Mouse (Mus musculus) forebrain, embryonic 12.5 days (tissue): Measurements from ENCODE around the gene Tnni1. TPM values are rescaled to one million over a fixed set of nuclear protein-coding genes. Genes with fewer than 3 reads are reported as not detected.

Experiments used
- ATAC-seq: fragments of 200-750 bp; cut with Nextera tagmentation; 2 replicates; pipeline ENCODE4 v1.8.0; 2017; ENCODE audit warnings: moderate TSS enrichment; ENCODE audit not compliant: low FRiP score
- H3K27ac ChIP-seq: fragments of 300-500 bp; sonication (generic); 2 replicates; pipeline ENCODE4 v1.5.1; 2016; ENCODE audit warnings: mild to moderate bottlenecking
- H3K27me3 ChIP-seq: fragments of 300-500 bp; sonication (generic); 2 replicates; pipeline ENCODE4 v1.6.1; 2016; ENCODE audit warnings: mild to moderate bottlenecking
- H3K36me3 ChIP-seq: fragments of 300-500 bp; sonication (generic); replicated peaks from 2 replicates; pipeline ENCODE4 v1.6.1; 2016; ENCODE audit warnings: mild to moderate bottlenecking
- H3K4me1 ChIP-seq: fragments of 300-500 bp; sonication (generic); 2 replicates; pipeline ENCODE4 v1.6.1; 2016
- H3K4me2 ChIP-seq: fragments of 300-500 bp; sonication (generic); 2 replicates; pipeline ENCODE4 v1.6.1; 2016; ENCODE audit warnings: mild to moderate bottlenecking, moderate library complexity
- H3K4me3 ChIP-seq: fragments of 300-500 bp; sonication (generic); replicated peaks from 2 replicates; pipeline ENCODE4 v1.5.1; 2016; ENCODE audit warnings: mild to moderate bottlenecking
- H3K9ac ChIP-seq: fragments of 300-500 bp; sonication (generic); 2 replicates; pipeline ENCODE4 v1.6.1; 2016; ENCODE audit warnings: mild to moderate bottlenecking
- H3K9me3 ChIP-seq: fragments of 300-500 bp; sonication (generic); 2 replicates; pipeline ENCODE4 v1.6.1; 2016
- WGBS: fragments of 180-500 bp; shearing (Covaris S2); methylation state at CpG from one replicate; pipeline ENCODE4 v1.1.7; 2016; 5-methylcytosine and 5-hydroxymethylcytosine counted together
- polyA plus RNA-seq: library from polyadenylated mRNA; unstranded; fragments of >200 nt; fragmentation: Nextera tagmentation; extraction: Ambion mirVana; gene quantifications from 2 replicates; pipeline ENCODE4 v1.2.1, GENCODE M21; 2016

Tnni1 gene
- polyA plus RNA-seq, 1 experiment from 2014 or later = 1.4 TPM

DNA sequence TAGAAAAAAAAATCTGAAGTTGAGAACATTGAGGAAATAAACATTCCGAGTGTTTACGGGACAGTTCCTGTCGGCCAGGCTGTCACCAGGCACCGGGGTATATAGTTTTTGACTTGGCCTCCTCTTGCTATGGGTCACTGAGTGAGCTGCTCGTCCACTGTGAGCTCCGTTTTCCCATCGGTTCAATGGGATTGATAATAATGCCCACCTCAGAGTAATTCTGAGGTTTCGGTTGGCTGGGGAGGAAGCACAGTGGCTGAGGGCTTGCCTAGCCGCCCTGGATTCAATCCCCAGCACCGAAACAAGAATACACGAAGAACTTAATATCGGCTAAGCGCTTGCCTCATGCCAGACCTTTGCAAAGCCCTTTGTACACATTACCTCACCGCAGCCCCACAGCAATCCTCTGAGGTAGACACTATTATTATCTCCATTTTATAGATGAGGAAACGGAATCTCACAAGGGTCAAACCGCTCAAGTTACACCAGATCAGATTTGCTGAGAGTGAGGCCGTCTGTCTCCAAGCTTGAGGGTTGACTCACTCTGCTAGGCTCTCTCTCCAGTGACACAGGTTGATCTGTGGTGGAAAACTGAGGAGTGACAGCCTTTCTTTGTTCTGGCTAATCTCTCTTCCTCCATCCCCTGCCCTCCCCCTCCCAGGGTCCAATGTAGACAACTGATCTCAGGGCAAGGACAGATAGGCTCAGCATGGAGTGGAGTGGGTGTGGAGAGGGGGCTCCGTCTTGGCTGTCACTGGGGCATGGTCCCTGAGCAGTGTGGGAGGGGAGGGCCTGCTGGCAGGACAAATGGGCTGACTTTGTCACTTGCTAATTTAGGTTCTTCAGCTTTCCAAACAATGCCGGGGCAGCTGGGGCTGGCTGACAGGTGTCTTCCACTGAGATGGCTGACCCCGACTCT, 15.2 kb downstream of the Tnni1 start:
- no peaks in the 10 kb centered on the region for H3K9me3 ChIP-seq
- H3K27me3 ChIP-seq = peaks cover 43% of the 10 kb centered on the region
- no peaks in the 10 kb centered on the region for H3K36me3 ChIP-seq
- H3K4me1 ChIP-seq = peaks cover 18% of the 10 kb centered on the region
- 48% methylated on average over 20 of the region's 20 CpGs for WGBS
- peak overlapping the region; percentile 48; the same call in 1 of the 2 replicates for H3K4me2 ChIP-seq
- H3K9ac ChIP-seq = no peak overlapping the region
- no peak overlapping the region for H3K27ac ChIP-seq
- H3K4me3 ChIP-seq = no peak overlapping the region
- ATAC-seq = no peak

DNA sequence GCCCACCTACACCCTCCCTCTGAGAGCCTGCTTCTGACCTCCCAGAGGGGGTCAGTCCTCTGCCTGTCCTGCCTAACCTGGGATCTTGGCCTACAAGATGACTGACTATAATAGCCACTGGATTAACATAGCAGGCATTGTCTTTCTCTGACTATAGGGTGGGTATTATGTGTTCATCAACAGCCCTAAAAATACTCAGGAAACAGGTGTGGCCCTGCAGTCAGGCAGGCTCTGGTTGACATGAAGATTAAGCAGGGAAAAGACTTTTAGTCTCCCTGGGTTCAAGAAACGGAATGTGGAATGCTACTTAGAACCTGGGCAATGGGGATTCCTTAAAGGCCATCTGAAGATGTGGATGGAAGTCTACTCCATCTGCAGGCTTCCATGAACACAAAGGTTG, 19.3 kb downstream of the Tnni1 start:
- H3K9ac ChIP-seq = no peak overlapping the region
- WGBS = 74% methylated on average over 1 of the region's 1 CpGs
- ATAC-seq = no peak
- peaks cover 20% of the 10 kb centered on the region; the same call in 1 of the 2 replicates for H3K27me3 ChIP-seq
- H3K27ac ChIP-seq = no peak overlapping the region
- peaks cover 25% of the 10 kb centered on the region for H3K4me1 ChIP-seq
- H3K4me3 ChIP-seq = no peak overlapping the region
- no peaks in the 10 kb centered on the region for H3K9me3 ChIP-seq
- H3K36me3 ChIP-seq = no peaks in the 10 kb centered on the region
- no peak overlapping the region for H3K4me2 ChIP-seq

DNA sequence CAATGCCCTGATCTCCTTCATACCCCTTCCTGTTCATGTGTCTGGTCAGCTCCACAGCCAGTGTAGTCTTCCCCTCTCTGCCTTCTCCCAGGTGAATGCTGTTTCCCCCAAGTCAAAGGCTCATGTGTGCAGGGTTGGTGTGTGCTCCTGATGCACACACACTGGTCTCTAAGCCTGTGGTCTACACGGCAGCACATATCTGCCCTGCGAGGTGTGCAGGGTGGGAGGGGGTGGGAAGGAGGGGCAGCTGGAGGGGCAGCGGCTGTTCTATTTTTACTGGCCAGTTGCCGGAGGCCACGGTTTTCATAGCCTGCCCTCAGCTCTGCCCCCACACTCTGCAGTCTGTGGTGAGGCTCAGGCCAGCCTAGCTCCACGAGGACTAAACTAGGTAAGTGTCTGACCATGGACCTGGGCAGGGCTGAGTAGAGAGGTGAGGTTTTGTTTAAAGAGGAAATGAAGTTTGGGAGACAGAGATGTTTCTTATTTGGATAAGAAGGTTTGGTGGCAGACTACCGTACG, 19.9 kb downstream of the Tnni1 start:
- no peak for ATAC-seq
- Histone ChIP-seq H3K4me3 (no peak overlapping the region), H3K4me1 (peaks cover 19% of the 10 kb centered on the region), H3K9ac (no peak overlapping the region), H3K4me2 (no peak overlapping the region), H3K27me3 (0 out of 2 replicates have a peak, but pooled peaks cover 14% of the 10 kb centered on the region), H3K36me3 (no peaks in the 10 kb centered on the region), H3K9me3 (no peaks in the 10 kb centered on the region), H3K27ac (no peak overlapping the region)
- 66% methylated on average over 8 of the region's 8 CpGs for WGBS

DNA sequence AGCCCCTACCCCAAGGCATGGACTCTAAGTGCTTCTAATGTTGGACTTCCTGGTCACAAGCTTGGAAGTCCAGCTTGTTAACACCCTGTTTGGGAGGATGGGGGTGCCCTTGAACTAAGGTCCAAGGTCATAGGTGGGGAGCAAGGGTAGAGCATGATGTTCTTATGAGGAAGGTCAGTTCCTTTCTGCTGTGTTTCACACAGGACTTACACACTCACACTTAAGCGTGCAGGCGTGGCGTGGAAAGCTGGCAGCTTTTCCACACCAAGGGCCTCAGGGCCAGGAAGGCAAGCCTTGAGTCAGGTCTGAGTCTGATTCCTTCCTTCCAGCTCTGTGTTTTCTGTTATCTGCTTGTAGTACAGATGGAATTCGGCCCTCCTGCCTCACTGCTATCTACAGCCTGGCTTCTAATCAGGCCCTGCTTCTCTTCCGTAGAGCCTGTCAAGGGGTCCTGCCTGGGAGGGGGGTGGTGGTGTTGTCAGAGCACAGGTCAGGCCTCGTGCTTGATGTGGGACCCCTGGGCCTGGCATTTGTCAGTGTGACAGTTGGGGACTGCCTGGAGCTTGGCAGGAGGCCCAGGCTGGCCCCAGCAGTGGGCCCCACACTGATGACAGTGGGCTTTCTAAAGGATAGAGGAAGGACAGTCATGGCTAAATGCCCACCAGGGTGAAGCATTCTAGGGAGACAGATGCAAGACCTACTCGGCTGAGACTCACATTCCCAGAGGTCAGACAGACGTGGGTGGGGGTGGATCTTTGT, 21.1 kb downstream of the Tnni1 start:
- WGBS = 62% methylated on average over 8 of the region's 8 CpGs
- Histone ChIP-seq H3K36me3 (no peaks in the 10 kb centered on the region), H3K9ac (no peak overlapping the region), H3K4me2 (no peak overlapping the region), H3K9me3 (no peaks in the 10 kb centered on the region), H3K27ac (no peak overlapping the region), H3K4me3 (no peak overlapping the region), H3K27me3 (0 out of 2 replicates have a peak, but pooled peaks cover 7% of the 10 kb centered on the region), H3K4me1 (peaks cover 10% of the 10 kb centered on the region)
- no peak for ATAC-seq

DNA sequence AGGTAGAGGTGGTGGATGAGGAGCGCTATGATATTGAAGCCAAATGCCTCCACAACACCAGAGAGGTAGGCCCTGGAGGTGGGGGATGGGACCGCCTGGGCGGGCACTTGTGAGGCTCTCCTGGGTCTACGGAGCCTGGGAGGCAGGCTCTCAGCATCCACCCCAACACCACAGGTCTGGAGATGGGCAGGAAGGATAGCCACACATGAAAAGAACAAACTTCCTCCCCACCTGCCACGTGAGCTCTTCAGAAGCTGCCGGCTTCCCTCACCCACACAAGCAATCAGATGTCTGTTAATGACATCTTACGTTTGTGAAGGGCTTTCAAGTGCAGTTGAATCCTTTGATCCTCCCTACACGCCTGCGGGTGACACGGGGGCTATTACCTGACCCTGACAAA, 28.3 kb downstream of the Tnni1 start:
- Histone ChIP-seq H3K36me3 (no peaks in the 10 kb centered on the region), H3K4me1 (peaks cover 3% of the 10 kb centered on the region; the same call in 1 of the 2 replicates), H3K4me3 (no peak overlapping the region), H3K27ac (no peak overlapping the region), H3K4me2 (no peak overlapping the region), H3K27me3 (peaks cover 8% of the 10 kb centered on the region), H3K9ac (no peak overlapping the region), H3K9me3 (no peaks in the 10 kb centered on the region)
- ATAC-seq = no peak
- 65% methylated on average over 10 of the region's 10 CpGs for WGBS

DNA sequence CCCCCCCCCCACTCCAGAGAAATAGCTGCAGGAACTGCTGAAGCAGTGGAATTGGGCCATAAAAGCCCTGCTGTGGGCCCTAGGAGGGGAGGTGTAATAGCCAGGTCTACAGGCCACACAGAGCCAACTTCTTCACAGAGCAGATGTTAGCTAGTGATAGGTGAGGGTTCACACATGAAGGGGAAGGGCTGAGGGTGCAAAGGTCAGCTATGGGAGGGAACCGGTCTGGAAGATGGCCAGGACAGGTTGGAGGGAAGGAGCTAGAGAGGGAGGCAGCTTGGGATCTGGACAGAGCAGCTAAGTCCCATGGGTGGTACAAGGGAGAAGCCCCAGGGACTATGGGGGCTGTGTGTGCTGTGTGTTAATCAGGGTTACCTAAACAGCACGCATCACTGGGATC, 30.9 kb downstream of the Tnni1 start:
- Histone ChIP-seq H3K9me3 (no peaks in the 10 kb centered on the region), H3K4me3 (no peak overlapping the region), H3K27ac (no peak overlapping the region), H3K4me1 (peaks cover 7% of the 10 kb centered on the region; the same call in 1 of the 2 replicates), H3K36me3 (no peaks in the 10 kb centered on the region), H3K9ac (no peak overlapping the region), H3K27me3 (peaks cover 20% of the 10 kb centered on the region), H3K4me2 (no peak overlapping the region)
- no peak for ATAC-seq
- 87% methylated on average over 2 of the region's 2 CpGs for WGBS

DNA sequence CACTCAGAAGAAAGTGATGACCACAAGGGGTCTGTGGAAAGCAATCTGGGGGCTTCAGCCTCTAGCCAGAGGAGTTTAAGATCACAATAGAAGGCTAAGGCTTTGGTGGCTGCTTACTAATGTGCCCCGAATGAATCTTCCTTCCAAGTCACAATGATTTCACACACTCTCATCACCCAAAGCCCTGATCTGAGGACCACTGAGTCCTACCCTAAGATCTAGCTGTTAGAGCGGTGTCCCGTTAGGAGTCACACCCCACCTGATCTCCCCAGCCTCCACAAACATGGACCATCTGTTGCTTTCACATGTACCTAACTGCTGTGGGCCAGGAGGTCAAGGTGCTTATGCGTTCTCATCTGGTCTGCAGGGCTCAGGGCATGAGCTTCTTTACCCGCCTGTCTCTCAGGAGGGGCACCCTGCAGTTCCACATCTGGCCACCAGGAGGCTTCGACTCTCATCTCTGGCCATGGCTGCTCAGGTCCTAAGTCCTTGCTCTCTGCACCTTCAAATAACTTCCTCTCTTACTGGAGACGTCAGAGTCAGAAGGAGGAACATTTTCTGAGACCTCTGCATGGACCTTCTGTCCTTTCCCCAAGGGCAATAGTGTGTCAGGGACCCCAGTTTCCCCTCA, 31.9 kb downstream of the Tnni1 start:
- Histone ChIP-seq H3K9me3 (no peaks in the 10 kb centered on the region), H3K27ac (no peak overlapping the region), H3K36me3 (no peaks in the 10 kb centered on the region), H3K9ac (no peak overlapping the region), H3K4me3 (no peak overlapping the region), H3K4me1 (peaks cover 7% of the 10 kb centered on the region; the same call in 1 of the 2 replicates), H3K4me2 (no peak overlapping the region), H3K27me3 (peaks cover 26% of the 10 kb centered on the region)
- no peak for ATAC-seq
- 36% methylated on average over 7 of the region's 7 CpGs for WGBS

DNA sequence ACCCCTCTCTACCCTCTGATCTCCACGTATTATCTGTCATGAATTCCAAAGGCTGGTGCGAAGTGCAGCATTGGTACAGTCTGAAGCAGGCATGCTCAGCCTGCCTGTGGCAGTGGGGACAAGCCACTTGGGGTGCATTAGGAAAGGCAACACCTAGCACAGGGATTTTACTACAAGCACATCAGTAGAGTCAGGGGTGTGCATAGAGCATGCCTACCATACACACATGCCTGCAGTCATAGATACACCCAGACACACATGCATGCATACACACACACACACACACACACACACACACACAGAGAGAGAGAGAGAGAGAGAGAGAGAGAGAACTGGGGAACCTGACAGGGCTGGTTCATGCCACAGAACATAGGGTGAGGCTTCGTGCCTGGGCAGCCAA, 33.0 kb downstream of the Tnni1 start:
- WGBS = 87% methylated on average over 3 of the region's 3 CpGs
- Histone ChIP-seq H3K36me3 (no peaks in the 10 kb centered on the region), H3K4me3 (no peak overlapping the region), H3K9ac (no peak overlapping the region), H3K9me3 (no peaks in the 10 kb centered on the region), H3K27me3 (peaks cover 37% of the 10 kb centered on the region), H3K27ac (no peak overlapping the region), H3K4me2 (no peak overlapping the region), H3K4me1 (peaks cover 7% of the 10 kb centered on the region; the same call in 1 of the 2 replicates)
- no peak for ATAC-seq

DNA sequence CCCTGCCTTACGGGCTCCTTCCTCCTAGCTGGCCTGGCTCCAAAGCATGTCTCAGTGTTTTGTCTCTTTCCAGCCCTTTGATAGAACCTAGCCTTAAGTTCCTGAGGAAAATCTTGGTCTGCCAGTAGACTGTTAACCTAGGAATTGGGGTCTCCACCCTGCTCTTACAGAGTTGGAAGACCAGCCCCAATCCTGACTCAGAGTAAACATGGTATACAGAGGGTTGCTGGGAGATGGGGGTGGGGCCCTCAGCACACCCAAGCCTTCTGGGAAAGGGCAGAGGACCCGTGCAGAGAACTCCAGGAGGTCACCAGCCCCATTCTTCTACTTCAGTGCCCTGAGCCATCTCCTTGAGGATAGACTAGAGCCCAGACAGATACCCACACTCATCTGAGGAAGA, 33.4 kb downstream of the Tnni1 start:
- peaks cover 4% of the 10 kb centered on the region; the same call in 1 of the 2 replicates for H3K4me1 ChIP-seq
- H3K9ac ChIP-seq = no peak overlapping the region
- no peak overlapping the region for H3K4me2 ChIP-seq
- peaks cover 41% of the 10 kb centered on the region for H3K27me3 ChIP-seq
- H3K9me3 ChIP-seq = no peaks in the 10 kb centered on the region
- 53% methylated on average over 2 of the region's 2 CpGs for WGBS
- no peaks in the 10 kb centered on the region for H3K36me3 ChIP-seq
- H3K27ac ChIP-seq = no peak overlapping the region
- no peak overlapping the region for H3K4me3 ChIP-seq
- ATAC-seq = no peak

DNA sequence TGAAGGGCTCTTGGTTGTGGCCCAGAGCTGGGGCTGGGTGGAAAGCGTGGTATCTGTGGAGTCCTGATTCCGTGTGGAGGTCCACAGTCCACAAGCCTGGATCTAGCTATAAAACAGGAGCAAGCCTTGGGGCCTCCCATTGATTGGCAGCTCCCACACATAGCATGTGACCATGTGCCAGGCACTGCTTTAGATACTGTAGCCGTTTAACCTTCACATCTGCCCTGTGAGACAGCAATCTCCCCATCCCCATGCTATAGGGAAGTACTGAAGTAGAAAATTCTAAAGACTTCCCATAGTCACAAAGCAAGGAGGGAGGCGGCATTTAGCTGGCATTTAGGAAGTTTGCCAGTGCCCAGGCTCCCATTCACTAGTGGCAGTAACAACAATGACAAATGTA, 33.8 kb downstream of the Tnni1 start:
- H3K4me3 ChIP-seq = no peak overlapping the region
- H3K4me1 ChIP-seq = peaks cover 4% of the 10 kb centered on the region
- no peak overlapping the region for H3K9ac ChIP-seq
- H3K4me2 ChIP-seq = no peak overlapping the region
- no peak for ATAC-seq
- H3K36me3 ChIP-seq = no peaks in the 10 kb centered on the region
- H3K27me3 ChIP-seq = peaks cover 45% of the 10 kb centered on the region
- WGBS = 69% methylated on average over 4 of the region's 4 CpGs
- H3K27ac ChIP-seq = no peak overlapping the region
- no peaks in the 10 kb centered on the region for H3K9me3 ChIP-seq

DNA sequence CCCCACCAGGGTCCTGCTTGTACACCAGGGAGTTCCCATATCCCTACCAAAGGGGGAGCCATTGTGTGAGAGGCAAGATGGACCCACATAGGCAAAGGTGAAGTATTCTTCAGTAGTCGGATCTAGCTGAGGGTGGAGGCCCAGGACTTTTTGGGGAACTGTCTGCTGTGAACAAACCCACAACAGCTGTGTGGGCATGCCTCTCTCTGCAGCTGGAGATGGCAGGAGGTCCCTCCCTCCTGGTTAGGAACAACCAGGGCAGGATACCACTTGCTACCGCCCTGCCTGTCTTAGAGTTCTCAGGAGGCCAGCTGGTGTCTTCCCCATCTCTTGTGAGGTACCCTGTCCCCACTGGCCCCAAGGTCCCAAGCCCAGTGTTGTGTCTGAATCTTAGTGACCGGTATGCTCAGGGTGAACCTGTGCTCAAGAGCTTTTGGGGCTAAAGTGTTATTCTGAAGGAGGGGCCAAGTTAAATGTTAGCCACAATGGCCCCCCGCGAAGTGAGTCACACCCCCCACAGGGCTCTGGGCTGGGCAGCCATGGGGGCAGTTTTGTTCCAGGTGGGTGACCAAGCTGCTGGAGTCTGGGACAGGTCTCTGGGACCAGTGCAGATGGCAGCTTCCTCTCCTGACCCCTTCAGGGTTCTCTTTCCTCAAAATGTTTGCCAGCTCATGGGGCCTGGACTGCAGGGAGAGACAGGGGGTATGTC, 34.6 kb downstream of the Tnni1 start:
- Histone ChIP-seq H3K4me2 (no peak overlapping the region), H3K36me3 (no peaks in the 10 kb centered on the region), H3K9ac (no peak overlapping the region), H3K4me1 (peaks cover 10% of the 10 kb centered on the region), H3K4me3 (no peak overlapping the region), H3K27me3 (peaks cover 53% of the 10 kb centered on the region), H3K27ac (no peak overlapping the region), H3K9me3 (no peaks in the 10 kb centered on the region)
- ATAC-seq = no peak
- WGBS = 84% methylated on average over 5 of the region's 5 CpGs
